Mouse (Mus musculus): ENCODE measurements at regions not wholly inside any gene's neighbourhood (a gene's known extent, or its start where the extent isn't known, plus 50 kb on each side); places are given as distances from the start of the nearest gene placed in this dataset.

DNA sequence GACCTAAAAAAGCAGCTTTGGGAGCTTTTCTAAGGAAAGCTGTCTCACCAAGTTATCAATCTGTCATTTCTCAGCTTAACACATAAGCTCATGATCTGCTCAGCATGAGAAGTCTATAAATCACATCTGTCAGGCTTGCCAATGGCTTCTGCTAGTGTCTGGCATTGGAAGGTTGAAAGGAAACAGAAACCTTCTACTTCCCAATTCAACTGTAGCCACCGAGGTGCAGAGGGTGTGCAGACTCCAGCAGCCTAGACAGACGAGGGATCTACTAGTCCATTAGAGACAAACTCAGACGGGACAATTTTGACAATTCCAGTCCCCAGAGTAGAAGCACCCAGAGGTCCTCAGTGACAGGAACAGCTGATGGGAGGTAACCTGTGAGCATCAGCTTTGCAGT lies 103.0 kb downstream of the Nab1 start:
- H3K27ac ChIP-seq (replicated peaks; ENCODE audit: insufficient read depth, low read depth, low read length): no peak overlapping the region
- no peaks in the 10 kb centered on the region for H3K4me1 ChIP-seq (ENCODE audit: control insufficient read depth, insufficient read depth, low read length)
- no peaks in the 10 kb centered on the region for H3K27me3 ChIP-seq (ENCODE audit: control insufficient read depth, insufficient read depth, low read length)
- H3K9ac ChIP-seq (ENCODE audit: low read depth, low read length): no peak overlapping the region
- no peak for TF ChIP-seq CTCF (IDR thresholded peaks at IDR 0.05; ENCODE audit: low read depth, low read length)
- TF ChIP-seq POLR2A (IDR thresholded peaks at IDR 0.05; ENCODE audit: extremely low read depth, insufficient read depth, low read length): no peak
- H3K36me3 ChIP-seq (ENCODE audit: control insufficient read depth, insufficient read depth, low read length): no peaks in the 10 kb centered on the region
- no peaks in the 10 kb centered on the region for H3K79me2 ChIP-seq (ENCODE audit: control insufficient read depth, insufficient read depth, low read length)
- H3K4me3 ChIP-seq (ENCODE audit: insufficient read depth, low read depth, low read length): no peak overlapping the region
- no peak for DNase-seq (ENCODE audit: extremely low read depth, low read depth, low spot score)
- WGBS: 68% methylated on average over 3 of the region's 3 CpGs

DNA sequence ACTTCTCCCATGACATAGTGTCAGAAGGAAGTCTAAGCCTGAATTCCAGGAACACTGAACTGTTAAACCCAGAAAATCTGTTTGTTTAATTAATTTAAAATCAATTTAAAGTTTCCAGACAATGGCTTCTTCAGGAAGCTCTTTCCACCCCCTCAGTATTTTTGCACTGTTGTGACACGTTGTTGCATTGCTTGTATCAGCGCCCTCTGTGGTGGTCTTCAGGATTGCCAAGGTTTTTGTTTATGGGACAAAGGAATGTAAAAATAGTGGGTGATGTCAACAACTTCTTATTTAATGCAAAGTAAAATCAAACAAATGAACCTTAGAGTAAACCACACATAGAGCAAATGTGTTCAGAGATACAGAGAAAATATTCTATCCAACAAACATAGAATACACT lies 107.5 kb downstream of the Nab1 start:
- 66% methylated on average over 2 of the region's 2 CpGs for WGBS
- Histone ChIP-seq H3K4me3 (ENCODE audit: insufficient read depth, low read depth, low read length) (no peak overlapping the region), H3K9ac (ENCODE audit: low read depth, low read length) (no peak overlapping the region)

DNA sequence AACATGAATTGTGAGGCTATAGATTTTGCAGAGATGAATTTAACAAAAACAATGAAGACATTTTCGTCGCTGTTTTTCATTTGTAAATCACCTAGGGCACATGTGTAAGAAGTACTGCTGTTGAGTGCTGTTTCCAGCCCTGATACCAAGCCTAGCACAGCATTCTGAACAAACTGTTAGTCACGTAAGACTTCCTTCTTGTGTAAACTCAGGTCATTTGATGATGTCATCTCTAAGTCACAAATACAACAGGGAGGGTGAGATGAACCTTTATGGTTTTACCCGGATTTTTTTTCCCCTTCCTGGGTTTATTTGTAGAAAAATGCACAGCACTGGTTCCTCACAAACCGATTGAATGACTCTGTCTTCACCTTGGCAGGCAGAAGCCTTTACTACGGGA lies 111.6 kb downstream of the Nab1 start:
- H3K4me1 ChIP-seq (ENCODE audit: control insufficient read depth, insufficient read depth, low read length): peaks cover 6% of the 10 kb centered on the region; the same call in 1 of the 2 replicates
- 75% methylated on average over 6 of the region's 6 CpGs for WGBS
- H3K36me3 ChIP-seq (ENCODE audit: control insufficient read depth, insufficient read depth, low read length): no peaks in the 10 kb centered on the region
- no peaks in the 10 kb centered on the region for H3K79me2 ChIP-seq (ENCODE audit: control insufficient read depth, insufficient read depth, low read length)
- no peak for TF ChIP-seq POLR2A (IDR thresholded peaks at IDR 0.05; ENCODE audit: extremely low read depth, insufficient read depth, low read length)
- no peak for TF ChIP-seq CTCF (IDR thresholded peaks at IDR 0.05; ENCODE audit: low read depth, low read length)
- H3K27ac ChIP-seq (replicated peaks; ENCODE audit: insufficient read depth, low read depth, low read length): no peak overlapping the region
- DNase-seq (ENCODE audit: extremely low read depth, low read depth, low spot score): no peak
- H3K27me3 ChIP-seq (ENCODE audit: control insufficient read depth, insufficient read depth, low read length): no peaks in the 10 kb centered on the region
- no peak overlapping the region for H3K4me3 ChIP-seq (ENCODE audit: insufficient read depth, low read depth, low read length)
- H3K9ac ChIP-seq (ENCODE audit: low read depth, low read length): no peak overlapping the region

More for the DNA sequence above, 107.5 kb downstream of the Nab1 start:
- no peaks in the 10 kb centered on the region for H3K36me3 ChIP-seq (ENCODE audit: control insufficient read depth, insufficient read depth, low read length)
- H3K4me1 ChIP-seq (ENCODE audit: control insufficient read depth, insufficient read depth, low read length): peaks cover 2% of the 10 kb centered on the region; the same call in 1 of the 2 replicates
- no peak for TF ChIP-seq CTCF (IDR thresholded peaks at IDR 0.05; ENCODE audit: low read depth, low read length)
- TF ChIP-seq POLR2A (IDR thresholded peaks at IDR 0.05; ENCODE audit: extremely low read depth, insufficient read depth, low read length): no peak
- H3K27ac ChIP-seq (replicated peaks; ENCODE audit: insufficient read depth, low read depth, low read length): no peak overlapping the region
- no peaks in the 10 kb centered on the region for H3K27me3 ChIP-seq (ENCODE audit: control insufficient read depth, insufficient read depth, low read length)
- DNase-seq (ENCODE audit: extremely low read depth, low read depth, low spot score): no peak
- no peaks in the 10 kb centered on the region for H3K79me2 ChIP-seq (ENCODE audit: control insufficient read depth, insufficient read depth, low read length)

GRCm38 (mm10) chr1:52388118-52388517 lies 112.4 kb downstream of the Nab1 start:
- no peaks in the 10 kb centered on the region for H3K36me3 ChIP-seq (ENCODE audit: control insufficient read depth, insufficient read depth, low read length)
- H3K27me3 ChIP-seq (ENCODE audit: control insufficient read depth, insufficient read depth, low read length): no peaks in the 10 kb centered on the region
- H3K4me1 ChIP-seq (ENCODE audit: control insufficient read depth, insufficient read depth, low read length): peaks cover 6% of the 10 kb centered on the region; the same call in 1 of the 2 replicates
- peak; percentile 17 for DNase-seq (ENCODE audit: extremely low read depth, low read depth, low spot score)
- no peak overlapping the region for H3K4me3 ChIP-seq (ENCODE audit: insufficient read depth, low read depth, low read length)
- no peaks in the 10 kb centered on the region for H3K79me2 ChIP-seq (ENCODE audit: control insufficient read depth, insufficient read depth, low read length)
- no peak overlapping the region for H3K27ac ChIP-seq (replicated peaks; ENCODE audit: insufficient read depth, low read depth, low read length)
- TF ChIP-seq POLR2A (IDR thresholded peaks at IDR 0.05; ENCODE audit: extremely low read depth, insufficient read depth, low read length) (no peak), CTCF (IDR thresholded peaks at IDR 0.05; ENCODE audit: low read depth, low read length) (no peak)
- H3K9ac ChIP-seq (ENCODE audit: low read depth, low read length): no peak overlapping the region
- WGBS: 32% methylated on average over 6 of the region's 6 CpGs

GRCm38 (mm10) chr1:52387062-52387461 lies 113.4 kb downstream of the Nab1 start:
- TF ChIP-seq POLR2A (IDR thresholded peaks at IDR 0.05; ENCODE audit: extremely low read depth, insufficient read depth, low read length): no peak
- peak; percentile 18; the same call in 1 of the 2 replicates for TF ChIP-seq CTCF (IDR thresholded peaks at IDR 0.05; ENCODE audit: low read depth, low read length)
- Histone ChIP-seq H3K4me3 (ENCODE audit: insufficient read depth, low read depth, low read length) (no peak overlapping the region), H3K27me3 (ENCODE audit: control insufficient read depth, insufficient read depth, low read length) (no peaks in the 10 kb centered on the region), H3K9ac (ENCODE audit: low read depth, low read length) (no peak overlapping the region), H3K4me1 (ENCODE audit: control insufficient read depth, insufficient read depth, low read length) (peaks cover 6% of the 10 kb centered on the region; the same call in 1 of the 2 replicates), H3K27ac (replicated peaks; ENCODE audit: insufficient read depth, low read depth, low read length) (no peak overlapping the region), H3K79me2 (ENCODE audit: control insufficient read depth, insufficient read depth, low read length) (no peaks in the 10 kb centered on the region), H3K36me3 (ENCODE audit: control insufficient read depth, insufficient read depth, low read length) (no peaks in the 10 kb centered on the region)
- DNase-seq (ENCODE audit: extremely low read depth, low read depth, low spot score): peak; percentile 52
- 59% methylated on average over 3 of the region's 3 CpGs for WGBS

DNA sequence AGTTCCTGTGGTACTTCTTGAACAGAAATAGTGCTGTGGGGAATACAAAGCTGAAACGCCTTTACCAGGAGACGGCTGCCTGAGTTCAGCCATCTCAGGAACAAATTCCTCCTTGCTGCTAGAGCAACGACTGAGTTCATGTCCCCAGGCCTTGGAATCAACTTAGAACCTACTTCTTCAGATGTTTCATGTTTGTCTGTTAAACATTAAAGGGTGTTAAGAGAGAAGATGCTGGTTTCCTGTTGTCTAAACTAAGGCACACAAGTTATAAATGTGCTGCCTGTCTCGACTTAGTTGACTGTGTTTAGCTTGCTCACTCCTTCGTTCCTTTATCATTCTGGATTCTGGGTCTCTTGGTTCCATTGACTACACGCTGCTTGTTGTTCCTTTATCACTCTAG lies 125.2 kb downstream of the Nab1 start:
- TF ChIP-seq CTCF (IDR thresholded peaks at IDR 0.05; ENCODE audit: low read depth, low read length) (no peak), POLR2A (IDR thresholded peaks at IDR 0.05; ENCODE audit: extremely low read depth, insufficient read depth, low read length) (no peak)
- no peaks in the 10 kb centered on the region for H3K27me3 ChIP-seq (ENCODE audit: control insufficient read depth, insufficient read depth, low read length)

More for the DNA sequence above, 125.2 kb downstream of the Nab1 start:
- Histone ChIP-seq H3K27ac (replicated peaks; ENCODE audit: insufficient read depth, low read depth, low read length) (no peak overlapping the region), H3K36me3 (ENCODE audit: control insufficient read depth, insufficient read depth, low read length) (no peaks in the 10 kb centered on the region), H3K79me2 (ENCODE audit: control insufficient read depth, insufficient read depth, low read length) (no peaks in the 10 kb centered on the region), H3K4me1 (ENCODE audit: control insufficient read depth, insufficient read depth, low read length) (no peaks in the 10 kb centered on the region), H3K4me3 (ENCODE audit: insufficient read depth, low read depth, low read length) (no peak overlapping the region), H3K9ac (ENCODE audit: low read depth, low read length) (no peak overlapping the region)
- no peak for DNase-seq (ENCODE audit: extremely low read depth, low read depth, low spot score)
- 79% methylated on average over 6 of the region's 6 CpGs for WGBS

All from liver, adult 2 months (tissue).